Mouse (Mus musculus) retina, adult 2 months (tissue): ENCODE results near the gene Olfr1308.

Experiments used
- DNase-seq: peaks from one replicate; pipeline ENCODE4 v3.0.0-alpha.2; 2012; ENCODE audit warnings: low read depth, low spot score

Gene Olfr1308

GRCm38 (mm10) chr2:111964844-111965243 lies at the start of gene Olfr1308:
TSS of gene Olfr1308 (minus strand) at chr2:111964944.
- no peak for DNase-seq

- no peak for DNase-seq
Observed at GRCm38 (mm10) chr2:112012608-112013007, 47.9 kb upstream of the Olfr1308 start, which contains the start of gene Olfr1310. TSS of gene Olfr1310 (minus strand) at chr2:112012708.

DNA sequence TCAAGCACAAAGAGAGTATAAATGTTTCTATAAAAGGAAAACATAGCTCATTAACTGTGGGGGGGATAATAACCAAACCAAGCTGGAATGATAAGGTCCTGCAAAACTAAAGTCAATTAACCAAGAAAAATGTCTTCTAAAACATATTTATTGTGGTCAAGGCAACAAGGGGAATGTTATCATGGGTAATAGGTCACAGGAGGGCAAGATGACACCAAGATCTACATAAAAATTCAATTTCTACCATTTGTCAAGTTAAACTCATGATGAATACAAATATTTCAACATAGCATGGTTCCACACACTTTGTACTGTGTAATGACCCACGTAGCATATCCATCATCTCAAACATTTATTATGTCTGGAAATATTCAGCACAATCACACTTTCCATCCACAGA lies 25.4 kb upstream of the Olfr1308 start, which contains the start of gene Olfr1309:
Olfr1309 (minus strand) TSS at position 101 of the 400 bp plus-strand sequence.
- no peak for DNase-seq

DNA sequence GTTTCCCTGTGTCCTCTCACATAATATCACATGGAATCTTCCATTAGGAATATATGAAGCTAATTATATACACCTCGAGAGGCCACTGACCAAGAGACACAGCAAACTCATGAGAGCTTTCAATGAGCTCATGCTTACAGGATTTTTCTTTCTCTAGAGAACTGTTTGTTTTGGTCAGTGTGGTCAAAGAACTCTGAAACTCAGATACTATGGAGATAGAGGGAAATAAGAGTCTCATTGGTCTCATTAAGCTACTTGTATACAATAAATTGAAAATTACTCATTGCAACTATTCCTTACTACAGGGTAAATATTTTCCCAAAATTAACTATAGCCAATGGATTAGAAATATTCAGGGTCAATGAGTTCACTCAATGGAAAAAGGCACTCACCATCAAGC lies 15.4 kb downstream of the Olfr1308 start, which contains the start of gene Olfr1307:
Olfr1307 (minus strand) TSS at position 101 of the 400 bp plus-strand sequence.
- DNase-seq, result no peak

DNA sequence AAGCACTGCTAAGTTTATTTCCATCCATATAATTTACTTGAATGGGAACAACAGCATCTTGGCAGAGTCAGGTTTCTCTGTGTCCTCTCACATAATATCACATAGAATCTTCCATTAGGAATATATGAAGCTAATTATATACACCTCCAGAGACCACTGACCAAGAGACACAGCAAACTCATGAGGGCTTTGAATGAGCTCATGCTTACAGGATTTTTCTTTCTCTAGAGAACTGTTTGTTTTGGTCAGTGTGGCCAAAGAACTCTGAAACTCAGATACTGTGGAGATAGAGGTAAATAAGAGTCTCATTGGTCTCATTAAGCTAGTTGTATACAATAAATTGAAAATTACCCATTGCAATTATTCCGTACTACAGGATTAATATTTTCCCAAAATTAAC lies 48.6 kb downstream of the Olfr1308 start, which contains the start of gene Olfr1306:
Olfr1306 (minus strand) TSS at position 101 of the 400 bp plus-strand sequence.
- no peak for DNase-seq
